Mouse (Mus musculus) liver, embryonic 11.5 days (tissue): ENCODE results near the gene Atxn2. TPM values are rescaled to one million over a fixed set of nuclear protein-coding genes. Genes with fewer than 3 reads are reported as not detected.
A peak's percentile ranks its signal among the peaks of the same experiment; 100 is the strongest.

Source experiments
- ATAC-seq: fragments of 200-750 bp; cut with Nextera tagmentation; replicated peaks from 2 replicates; pipeline ENCODE4 v1.8.0; 2017; ENCODE audit warnings: moderate number of reproducible peaks, mild to moderate bottlenecking, moderate TSS enrichment, moderate library complexity; ENCODE audit not compliant: low FRiP score
- DNase-seq: peaks from one replicate; pipeline ENCODE4 v3.0.0-alpha.2; 2017; ENCODE audit warnings: low spot score
- H3K27ac ChIP-seq: fragments of 300-500 bp; sonication (generic); 2 replicates; pipeline ENCODE4 v1.5.1; 2014; ENCODE audit warnings: mild to moderate bottlenecking, low read depth, low read length, control low read depth
- H3K27me3 ChIP-seq: fragments of 300-500 bp; sonication (generic); replicated peaks from 2 replicates; pipeline ENCODE4 v1.6.1; 2014; ENCODE audit warnings: low read length, mixed read lengths; ENCODE audit not compliant: control insufficient read depth, insufficient read depth
- H3K36me3 ChIP-seq: fragments of 300-500 bp; sonication (generic); 2 replicates; pipeline ENCODE4 v1.6.1; 2014; ENCODE audit warnings: mild to moderate bottlenecking, low read length, moderate library complexity, mixed read lengths; ENCODE audit not compliant: control insufficient read depth, insufficient read depth
- H3K4me1 ChIP-seq: fragments of 300-500 bp; sonication (generic); replicated peaks from 2 replicates; pipeline ENCODE4 v1.6.1; 2014; ENCODE audit warnings: low read length, mixed read lengths; ENCODE audit not compliant: control insufficient read depth, insufficient read depth
- H3K4me2 ChIP-seq: fragments of 300-500 bp; sonication (generic); 2 replicates; pipeline ENCODE4 v1.6.1; 2014; ENCODE audit warnings: mild to moderate bottlenecking, control low read depth, moderate library complexity
- H3K4me3 ChIP-seq: fragments of 300-500 bp; sonication (generic); 2 replicates; pipeline ENCODE4 v1.5.1; 2014; ENCODE audit warnings: low read depth, low read length, control low read depth
- H3K9ac ChIP-seq: fragments of 300-500 bp; sonication (generic); 2 replicates; pipeline ENCODE4 v1.6.1; 2014; ENCODE audit warnings: low read depth, low read length, control low read depth
- H3K9me3 ChIP-seq: fragments of 300-500 bp; sonication (generic); 2 replicates; pipeline ENCODE4 v1.6.1; 2016; ENCODE audit warnings: low read length, inconsistent platforms, mixed read lengths; ENCODE audit not compliant: control insufficient read depth
- WGBS: fragments of 180-500 bp; shearing (Covaris S2); extraction: QIAGEN DNeasy Blood & Tissue Kit; methylation state at CpG from one replicate; pipeline ENCODE4 v1.1.7; 2014; 5-methylcytosine and 5-hydroxymethylcytosine counted together
- polyA plus RNA-seq: library from polyadenylated mRNA; unstranded; fragments of >200 nt; fragmentation: Nextera tagmentation; extraction: Ambion mirVana; gene quantifications from 2 replicates; pipeline ENCODE4 v1.2.1, GENCODE M21; 2014

The Atxn2 gene
- polyA plus RNA-seq, 1 experiment from 2014 or later: 63.9 TPM

GRCm38 (mm10) chr5:121701111-121701769 lies 9.9 kb upstream of the Atxn2 start:
- peak overlapping the region; percentile 95 for H3K27ac ChIP-seq
- H3K9me3 ChIP-seq: no peaks in the 10 kb centered on the region
- ATAC-seq: peak; percentile 90
- H3K36me3 ChIP-seq: no peaks in the 10 kb centered on the region
- no peaks in the 10 kb centered on the region for H3K27me3 ChIP-seq
- H3K9ac ChIP-seq: peak overlapping the region; percentile 61
- peak; percentile 58 for DNase-seq
- H3K4me2 ChIP-seq: peak overlapping the region; percentile 62
- 23% methylated on average over 8 of the region's 8 CpGs for WGBS
- peak overlapping the region; percentile 32 for H3K4me3 ChIP-seq
- H3K4me1 ChIP-seq: peaks cover 27% of the 10 kb centered on the region

- DNase-seq (no peak), ATAC-seq (no peak)
- Histone ChIP-seq H3K27me3 (no peaks in the 10 kb centered on the region), H3K4me1 (peaks cover 27% of the 10 kb centered on the region), H3K27ac (no peak overlapping the region; the same call in 1 of the 2 replicates), H3K4me2 (no peak overlapping the region), H3K4me3 (no peak overlapping the region), H3K36me3 (no peaks in the 10 kb centered on the region), H3K9ac (no peak overlapping the region), H3K9me3 (no peaks in the 10 kb centered on the region)
- WGBS: 67% methylated on average over 1 of the region's 1 CpGs
Measured at GRCm38 (mm10) chr5:121703341-121703740, 7.8 kb upstream of the Atxn2 start.

- WGBS: 10% methylated on average over 20 of the region's 20 CpGs
Measured at GRCm38 (mm10) chr5:121704512-121705248, 6.5 kb upstream of the Atxn2 start.

GRCm38 (mm10) chr5:121710402-121710801 lies 735 bp upstream of the Atxn2 start:
- WGBS: 64% methylated on average over 2 of the region's 2 CpGs

More at GRCm38 (mm10) chr5:121704512-121705248, 6.5 kb upstream of the Atxn2 start:
- H3K4me3 ChIP-seq: peak overlapping the region; percentile 22
- ATAC-seq (peak; percentile 48; the same call in 1 of the 2 replicates), DNase-seq (no peak)
- H3K27me3 ChIP-seq: no peaks in the 10 kb centered on the region
- peaks cover 27% of the 10 kb centered on the region for H3K4me1 ChIP-seq
- H3K9ac ChIP-seq: peak overlapping the region; percentile 10; the same call in 1 of the 2 replicates
- no peaks in the 10 kb centered on the region for H3K9me3 ChIP-seq
- peak overlapping the region; percentile 60 for H3K4me2 ChIP-seq
- no peak overlapping the region for H3K27ac ChIP-seq
- no peaks in the 10 kb centered on the region for H3K36me3 ChIP-seq

GRCm38 (mm10) chr5:121710851-121711173 lies 325 bp upstream of the Atxn2 start:
- no peaks in the 10 kb centered on the region for H3K27me3 ChIP-seq
- under 1% methylated on average over 12 of the region's 12 CpGs for WGBS
- ATAC-seq (no peak), DNase-seq (no peak)
- H3K4me1 ChIP-seq: peaks cover 3% of the 10 kb centered on the region; the same call in 1 of the 2 replicates
- H3K9ac ChIP-seq: peak overlapping the region; percentile 97
- no peaks in the 10 kb centered on the region for H3K9me3 ChIP-seq
- H3K4me2 ChIP-seq: peak overlapping the region; percentile 89
- H3K36me3 ChIP-seq: no peaks in the 10 kb centered on the region
- H3K4me3 ChIP-seq: peak overlapping the region; percentile 100
- peak overlapping the region; percentile 96 for H3K27ac ChIP-seq

More at GRCm38 (mm10) chr5:121710402-121710801, 735 bp upstream of the Atxn2 start:
- Histone ChIP-seq H3K27ac (no peak overlapping the region), H3K4me2 (peak overlapping the region; percentile 89), H3K9ac (no peak overlapping the region), H3K4me3 (peak overlapping the region; percentile 100), H3K9me3 (no peaks in the 10 kb centered on the region), H3K36me3 (no peaks in the 10 kb centered on the region), H3K27me3 (no peaks in the 10 kb centered on the region), H3K4me1 (peaks cover 3% of the 10 kb centered on the region; the same call in 1 of the 2 replicates)
- DNase-seq (no peak), ATAC-seq (no peak)

GRCm38 (mm10) chr5:121711928-121712231 lies 743 bp downstream of the Atxn2 start:
- Histone ChIP-seq H3K9me3 (no peaks in the 10 kb centered on the region), H3K4me3 (peak overlapping the region; percentile 100), H3K27me3 (no peaks in the 10 kb centered on the region), H3K4me2 (peak overlapping the region; percentile 87), H3K36me3 (no peaks in the 10 kb centered on the region), H3K27ac (peak overlapping the region; percentile 96), H3K9ac (peak overlapping the region; percentile 97), H3K4me1 (peaks cover 9% of the 10 kb centered on the region; the same call in 1 of the 2 replicates)
- ATAC-seq (peak; percentile 47), DNase-seq (no peak)
- 2% methylated on average over 36 of the region's 57 CpGs for WGBS

- WGBS: under 1% methylated on average over 51 of the region's 66 CpGs
- peak; percentile 64 for DNase-seq
- peaks cover 9% of the 10 kb centered on the region; the same call in 1 of the 2 replicates for H3K4me1 ChIP-seq
Measured at GRCm38 (mm10) chr5:121712232-121712933, 1.2 kb downstream of the Atxn2 start.

GRCm38 (mm10) chr5:121712934-121713538 lies 1.9 kb downstream of the Atxn2 start:
- Histone ChIP-seq H3K36me3 (peaks cover 4% of the 10 kb centered on the region), H3K4me3 (peak overlapping the region; percentile 100), H3K9ac (peak overlapping the region; percentile 97), H3K4me2 (peak overlapping the region; percentile 87), H3K27ac (peak overlapping the region; percentile 96), H3K27me3 (no peaks in the 10 kb centered on the region), H3K9me3 (no peaks in the 10 kb centered on the region), H3K4me1 (peaks cover 9% of the 10 kb centered on the region; the same call in 1 of the 2 replicates)
- peak; percentile 63 for DNase-seq
- ATAC-seq: no peak
- 3% methylated on average over 24 of the region's 32 CpGs for WGBS

More at GRCm38 (mm10) chr5:121712232-121712933, 1.2 kb downstream of the Atxn2 start:
- Histone ChIP-seq H3K27me3 (no peaks in the 10 kb centered on the region), H3K4me2 (peak overlapping the region; percentile 87), H3K9me3 (no peaks in the 10 kb centered on the region), H3K9ac (peak overlapping the region; percentile 97), H3K27ac (peak overlapping the region; percentile 96), H3K36me3 (peaks cover 3% of the 10 kb centered on the region), H3K4me3 (peak overlapping the region; percentile 100)
- ATAC-seq: peak; percentile 54
